Mouse (Mus musculus): ENCODE data around the gene Prkci. TPM values are rescaled to one million over a fixed set of nuclear protein-coding genes. Genes with fewer than 3 reads are reported as not detected.
A peak's percentile ranks its signal among the peaks of the same experiment; 100 is the strongest.

Prkci gene
- polyA plus RNA-seq, 1 experiment from 2014 or later: 25.1 TPM

DNA sequence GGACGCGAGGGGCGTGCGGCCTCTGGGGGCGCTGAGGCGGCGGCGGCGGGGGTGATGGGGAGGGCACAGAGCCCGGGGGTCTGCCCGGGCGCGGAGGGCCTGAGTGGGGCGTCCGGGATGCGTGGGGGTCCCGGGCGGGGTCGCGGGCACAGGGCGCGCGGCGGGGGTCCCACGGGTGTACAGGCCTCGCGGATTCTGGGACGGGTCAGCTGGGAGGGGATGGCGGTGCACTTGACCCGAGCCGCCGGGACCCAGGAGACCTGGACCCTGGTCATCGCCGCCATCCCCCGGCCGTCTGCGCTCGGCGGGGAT is 99.6 kb downstream of the Prkci start:
- no peaks in the 10 kb centered on the region for H3K9me3 ChIP-seq (replicated peaks)
- peak overlapping the region; percentile 88 for H3K9ac ChIP-seq (replicated peaks)
- peaks cover 41% of the 10 kb centered on the region for H3K4me1 ChIP-seq
- under 1% methylated on average over 37 of the region's 39 CpGs for WGBS
- H3K4me3 ChIP-seq (replicated peaks): peak overlapping the region; percentile 96
- no peak for ATAC-seq (ENCODE audit: low FRiP score)
- peak overlapping the region; percentile 98 for H3K27ac ChIP-seq (replicated peaks)
- no peaks in the 10 kb centered on the region for H3K36me3 ChIP-seq
- H3K27me3 ChIP-seq (replicated peaks): no peaks in the 10 kb centered on the region
- H3K4me2 ChIP-seq: peak overlapping the region; percentile 76

DNA sequence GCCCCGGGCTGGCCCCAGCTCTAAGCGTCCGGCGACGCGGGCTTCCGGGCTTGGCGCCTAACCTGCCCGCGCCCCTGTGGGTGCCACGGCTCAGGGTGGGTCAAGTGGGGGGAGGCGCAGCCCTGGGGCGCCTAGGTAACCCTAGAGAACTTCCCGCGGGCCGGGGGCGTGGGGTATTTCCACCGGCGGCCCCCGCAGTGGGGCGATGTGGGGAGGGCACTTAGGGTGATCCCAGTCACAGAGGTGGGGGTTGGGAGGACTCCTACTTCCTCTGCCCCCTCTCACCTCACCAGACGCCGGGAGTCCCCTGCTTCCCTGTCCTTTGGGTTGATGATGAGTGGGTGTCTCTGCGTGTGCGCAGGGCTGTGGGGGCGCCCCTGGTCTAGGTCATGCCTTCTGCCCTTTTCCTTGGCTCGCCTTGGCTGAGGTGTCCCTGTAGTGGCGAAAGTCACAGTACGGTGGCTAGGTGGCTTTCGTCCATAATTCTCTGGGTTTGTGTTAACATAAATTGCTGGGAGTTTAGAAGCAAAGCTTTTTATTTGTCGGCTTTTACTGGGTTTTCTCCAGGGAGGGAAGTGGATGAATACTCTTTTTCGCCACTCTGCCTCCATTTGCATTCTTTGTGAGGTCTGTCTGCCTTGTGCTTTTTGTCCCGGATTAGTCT is 100.1 kb downstream of the Prkci start:
- Histone ChIP-seq H3K9ac (replicated peaks) (peak overlapping the region; percentile 88), H3K36me3 (no peaks in the 10 kb centered on the region), H3K4me1 (peaks cover 44% of the 10 kb centered on the region), H3K27ac (replicated peaks) (peak overlapping the region; percentile 98), H3K4me2 (peak overlapping the region; percentile 76), H3K4me3 (replicated peaks) (peak overlapping the region; percentile 96), H3K27me3 (replicated peaks) (no peaks in the 10 kb centered on the region), H3K9me3 (replicated peaks) (no peaks in the 10 kb centered on the region)
- WGBS: under 1% methylated on average over 26 of the region's 33 CpGs
- peak; percentile 33 for ATAC-seq (ENCODE audit: low FRiP score)

DNA sequence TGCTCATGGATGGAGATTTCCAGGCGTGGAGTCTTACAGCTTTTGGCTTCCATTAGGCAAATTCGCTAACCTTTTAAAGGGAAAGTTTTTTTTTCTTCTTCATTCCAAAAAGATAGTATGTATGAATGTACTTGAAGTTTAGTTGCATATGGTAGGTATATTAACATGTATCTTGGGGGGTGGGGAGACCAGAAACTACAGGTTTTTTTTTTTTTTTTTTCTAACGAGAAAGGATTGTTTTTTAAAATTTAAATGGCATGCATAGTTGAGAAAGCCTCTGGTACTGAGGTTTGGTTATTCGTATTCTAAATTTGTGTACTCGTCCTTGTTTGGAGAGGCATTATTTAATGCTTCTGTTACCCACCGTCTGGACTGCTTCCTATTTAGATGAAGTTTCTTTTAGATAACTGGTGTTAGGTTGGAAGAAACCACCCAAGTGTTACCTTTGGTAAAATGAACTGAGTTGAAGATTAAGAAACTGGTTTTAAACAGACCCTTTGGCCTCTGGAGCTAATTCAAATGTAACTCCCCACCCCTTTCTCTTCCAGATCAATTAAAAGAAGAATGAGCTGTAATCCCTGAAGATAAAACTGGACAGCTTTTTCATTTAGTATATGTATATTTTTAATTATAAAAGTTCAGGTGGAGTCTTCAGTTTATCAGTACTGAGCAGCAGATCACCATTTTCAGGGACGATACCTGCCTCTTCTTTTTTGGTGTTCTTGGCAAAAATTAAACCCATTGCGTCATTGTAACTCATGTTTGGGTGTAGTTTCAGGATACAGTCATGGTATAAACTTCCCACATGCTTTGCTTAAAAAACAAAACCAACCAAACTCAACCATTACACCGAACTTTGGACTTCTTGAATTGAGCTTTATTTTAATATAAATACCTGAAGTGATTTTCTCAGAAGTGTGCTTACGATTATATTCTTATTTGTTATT is 100.9 kb downstream of the Prkci start:
- peak overlapping the region; percentile 96 for H3K4me3 ChIP-seq (replicated peaks)
- no peaks in the 10 kb centered on the region for H3K27me3 ChIP-seq (replicated peaks)
- no peaks in the 10 kb centered on the region for H3K36me3 ChIP-seq
- peak overlapping the region; percentile 76 for H3K4me2 ChIP-seq
- ATAC-seq (ENCODE audit: low FRiP score): no peak
- no peaks in the 10 kb centered on the region for H3K9me3 ChIP-seq (replicated peaks)
- H3K4me1 ChIP-seq: peaks cover 50% of the 10 kb centered on the region
- peak overlapping the region; percentile 98 for H3K27ac ChIP-seq (replicated peaks)
- 37% methylated on average over 10 of the region's 10 CpGs for WGBS
- H3K9ac ChIP-seq (replicated peaks): peak overlapping the region; percentile 88

DNA sequence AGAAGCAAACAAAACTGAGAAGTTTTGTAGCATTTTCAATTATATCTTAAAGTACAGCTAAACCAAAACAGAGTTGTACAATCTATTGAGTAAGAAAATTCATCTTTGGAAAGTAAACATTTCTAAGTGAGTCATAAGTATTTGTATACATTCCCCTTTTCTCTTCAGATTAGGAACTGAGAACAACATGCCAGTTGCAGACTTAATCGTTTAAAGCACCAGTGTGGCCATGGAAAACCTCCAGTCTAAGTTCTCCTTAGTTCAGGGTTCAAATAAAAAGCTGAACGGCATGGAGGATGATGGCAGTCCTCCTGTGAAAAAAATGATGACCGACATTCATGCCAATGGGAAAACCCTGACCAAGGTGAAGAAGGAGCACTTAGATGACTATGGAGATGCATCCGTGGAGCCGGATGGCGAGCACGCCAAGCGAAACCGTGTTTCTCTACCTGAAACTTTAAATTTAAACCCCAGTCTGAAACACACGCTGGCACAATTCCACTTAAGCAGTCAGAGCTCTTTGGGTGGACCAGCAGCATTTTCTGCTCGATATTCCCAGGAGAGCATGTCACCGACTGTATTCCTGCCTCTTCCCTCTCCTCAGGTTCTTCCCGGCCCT is 101.7 kb downstream of the Prkci start:
- peak overlapping the region; percentile 46 for H3K4me2 ChIP-seq
- H3K4me3 ChIP-seq (replicated peaks): peak overlapping the region; percentile 19; the same call in 1 of the 2 replicates
- peaks cover 54% of the 10 kb centered on the region for H3K4me1 ChIP-seq
- WGBS: 72% methylated on average over 13 of the region's 13 CpGs
- H3K36me3 ChIP-seq: no peaks in the 10 kb centered on the region
- H3K9ac ChIP-seq (replicated peaks): no peak overlapping the region
- H3K27ac ChIP-seq (replicated peaks): no peak overlapping the region
- ATAC-seq (ENCODE audit: low FRiP score): no peak
- H3K9me3 ChIP-seq (replicated peaks): no peaks in the 10 kb centered on the region
- H3K27me3 ChIP-seq (replicated peaks): no peaks in the 10 kb centered on the region

DNA sequence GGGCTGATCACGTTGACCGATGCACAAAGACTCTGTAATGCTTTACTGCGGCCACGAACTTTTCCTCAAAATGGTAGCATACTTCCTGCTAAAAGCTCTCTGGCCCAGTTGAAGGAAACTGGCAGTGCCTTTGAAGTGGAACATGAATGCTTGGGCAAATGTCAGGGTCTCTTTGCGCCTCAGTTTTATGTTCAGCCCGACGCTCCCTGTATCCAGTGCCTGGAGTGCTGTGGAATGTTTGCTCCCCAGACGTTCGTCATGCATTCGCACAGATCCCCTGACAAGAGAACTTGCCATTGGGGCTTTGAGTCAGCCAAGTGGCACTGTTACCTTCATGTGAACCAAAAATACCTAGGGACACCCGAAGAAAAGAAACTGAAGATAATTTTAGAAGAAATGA is 102.4 kb downstream of the Prkci start:
- Histone ChIP-seq H3K4me2 (peak overlapping the region; percentile 46), H3K9ac (replicated peaks) (no peak overlapping the region), H3K27ac (replicated peaks) (no peak overlapping the region), H3K27me3 (replicated peaks) (no peaks in the 10 kb centered on the region), H3K4me3 (replicated peaks) (peak overlapping the region; percentile 19), H3K4me1 (peaks cover 50% of the 10 kb centered on the region), H3K9me3 (replicated peaks) (no peaks in the 10 kb centered on the region), H3K36me3 (no peaks in the 10 kb centered on the region)
- no peak for ATAC-seq (ENCODE audit: low FRiP score)
- 41% methylated on average over 11 of the region's 11 CpGs for WGBS

DNA sequence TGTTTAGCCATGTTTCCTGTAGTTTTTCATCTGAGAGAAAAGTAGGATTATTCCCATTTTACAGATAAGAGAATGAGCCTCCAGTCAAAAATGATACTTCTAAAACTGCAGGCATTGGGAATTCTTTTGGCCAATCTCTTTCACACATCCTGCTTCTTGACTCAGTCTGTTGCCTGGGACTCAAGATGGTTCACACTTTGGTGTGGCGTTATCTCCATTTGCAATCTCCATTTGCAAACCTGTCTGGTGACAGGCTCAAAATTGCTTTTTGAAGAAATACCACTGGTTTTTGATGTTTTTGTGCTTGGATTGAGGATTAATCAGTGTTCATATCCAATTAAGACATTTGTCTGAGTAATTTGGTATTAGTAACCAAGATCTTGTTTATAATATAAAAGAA is 103.0 kb downstream of the Prkci start:
- peak overlapping the region; percentile 46 for H3K4me2 ChIP-seq
- no peak overlapping the region for H3K9ac ChIP-seq (replicated peaks)
- peak overlapping the region; percentile 19; the same call in 1 of the 2 replicates for H3K4me3 ChIP-seq (replicated peaks)
- H3K4me1 ChIP-seq: peaks cover 46% of the 10 kb centered on the region
- no peak overlapping the region for H3K27ac ChIP-seq (replicated peaks)
- WGBS: 72% methylated on average over 1 of the region's 1 CpGs
- H3K36me3 ChIP-seq: no peaks in the 10 kb centered on the region
- no peak for ATAC-seq (ENCODE audit: low FRiP score)
- no peaks in the 10 kb centered on the region for H3K9me3 ChIP-seq (replicated peaks)
- no peaks in the 10 kb centered on the region for H3K27me3 ChIP-seq (replicated peaks)

DNA sequence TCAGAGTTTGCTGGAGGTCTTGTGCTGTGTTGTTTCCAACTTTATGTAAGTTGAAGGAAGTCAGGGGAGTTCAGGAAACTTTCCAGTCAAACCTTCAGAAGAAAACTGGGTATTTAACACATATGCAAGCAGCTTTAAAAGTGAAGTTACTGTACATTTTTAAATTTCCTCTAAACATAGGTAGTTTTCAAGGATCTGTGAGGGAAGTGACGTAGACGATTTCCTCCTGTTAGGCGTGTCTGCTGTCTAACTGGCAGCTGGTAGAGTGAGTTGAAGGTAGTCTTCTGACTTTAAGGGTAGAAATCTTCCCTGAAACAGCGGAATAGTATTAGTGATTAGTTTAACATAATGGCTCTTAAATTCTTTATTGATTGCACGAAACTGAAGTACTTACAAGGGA is 104.5 kb downstream of the Prkci start:
- Histone ChIP-seq H3K9me3 (replicated peaks) (no peaks in the 10 kb centered on the region), H3K27ac (replicated peaks) (no peak overlapping the region), H3K36me3 (no peaks in the 10 kb centered on the region), H3K4me3 (replicated peaks) (no peak overlapping the region), H3K9ac (replicated peaks) (no peak overlapping the region), H3K4me2 (peak overlapping the region; percentile 46), H3K4me1 (peaks cover 54% of the 10 kb centered on the region), H3K27me3 (replicated peaks) (no peaks in the 10 kb centered on the region)
- WGBS: 77% methylated on average over 5 of the region's 5 CpGs
- no peak for ATAC-seq (ENCODE audit: low FRiP score)

DNA sequence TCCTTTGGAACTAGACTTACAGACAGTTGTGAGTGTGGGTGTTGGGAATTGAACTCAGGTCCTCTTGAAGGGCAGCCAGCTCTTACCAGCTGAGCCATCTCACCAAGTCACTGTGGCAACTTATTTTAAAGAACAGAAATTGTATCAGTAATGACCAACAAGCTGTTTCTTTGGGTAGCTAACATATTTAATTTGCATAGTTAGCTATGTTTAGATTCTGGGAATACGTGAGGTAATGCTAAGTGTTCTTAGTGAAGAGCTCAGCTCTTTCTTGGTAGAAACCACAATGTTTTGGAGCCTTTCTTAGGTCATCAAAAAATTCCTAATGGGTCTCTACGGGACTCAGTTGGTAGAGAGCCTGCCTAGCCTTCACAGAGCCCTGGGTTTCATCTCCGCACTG is 105.3 kb downstream of the Prkci start:
- Histone ChIP-seq H3K27ac (replicated peaks) (no peak overlapping the region), H3K9ac (replicated peaks) (no peak overlapping the region), H3K4me2 (peak overlapping the region; percentile 11; the same call in 1 of the 2 replicates), H3K36me3 (no peaks in the 10 kb centered on the region), H3K4me1 (peaks cover 54% of the 10 kb centered on the region), H3K4me3 (replicated peaks) (no peak overlapping the region), H3K27me3 (replicated peaks) (no peaks in the 10 kb centered on the region), H3K9me3 (replicated peaks) (no peaks in the 10 kb centered on the region)
- ATAC-seq (ENCODE audit: low FRiP score): no peak
- 89% methylated on average over 3 of the region's 3 CpGs for WGBS

Small RNAs within 50 kb of the gene (microRNA-seq; reads per million reads assigned to microRNA genes)
- not detected for gene Mir7008

Other genes starting within 250 kb of the Prkci start
- not detected in 2 replicates for gene Samd7, start 249.5 kb upstream of the Prkci start, polyA plus RNA-seq (2015; fragmentation: Nextera tagmentation; extraction: Ambion mirVana)
- 86.5 and 96.0 TPM in 2 replicates for gene Sec62, start 202.9 kb upstream of the Prkci start, polyA plus RNA-seq (2015; fragmentation: Nextera tagmentation; extraction: Ambion mirVana)
- 1.8 and 3.1 TPM in 2 replicates for gene Gpr160, start 139.8 kb upstream of the Prkci start, polyA plus RNA-seq (2015; fragmentation: Nextera tagmentation; extraction: Ambion mirVana)
- gene Phc3, start 26.3 kb upstream of the Prkci start, polyA plus RNA-seq (2015; fragmentation: Nextera tagmentation; extraction: Ambion mirVana): 8.7 and 8.9 TPM in 2 replicates
- 21.3 and 23.2 TPM in 2 replicates for gene Skil, start 99.3 kb downstream of the Prkci start, polyA plus RNA-seq (2015; fragmentation: Nextera tagmentation; extraction: Ambion mirVana)
- gene Cldn11, start 154.2 kb downstream of the Prkci start, polyA plus RNA-seq (2015; fragmentation: Nextera tagmentation; extraction: Ambion mirVana): 29.8 and 30.3 TPM in 2 replicates